Mouse (Mus musculus) stomach, embryonic 14.5 days (tissue): ENCODE measurements around the gene Adamts6. TPM values are rescaled to one million over a fixed set of nuclear protein-coding genes. Genes with fewer than 3 reads are reported as not detected.

Source experiments
- ATAC-seq: fragments of 200-750 bp; cut with Nextera tagmentation; 2 replicates; pipeline ENCODE4 v1.8.0; 2017; ENCODE audit warnings: low read depth, moderate TSS enrichment; ENCODE audit not compliant: insufficient number of reproducible peaks, insufficient read depth, low FRiP score
- H3K27ac ChIP-seq: fragments of 300-500 bp; sonication (generic); 2 replicates; pipeline ENCODE4 v1.5.1; 2014; ENCODE audit warnings: mild to moderate bottlenecking, low read length, moderate library complexity, mixed read lengths
- H3K27me3 ChIP-seq: fragments of 300-500 bp; sonication (generic); 2 replicates; pipeline ENCODE4 v1.6.1; 2014; ENCODE audit warnings: low read length, control low read depth, mixed read lengths; ENCODE audit not compliant: control insufficient read depth, insufficient read depth
- H3K36me3 ChIP-seq: fragments of 300-500 bp; sonication (generic); 2 replicates; pipeline ENCODE4 v1.6.1; 2014; ENCODE audit warnings: mild to moderate bottlenecking, control low read depth, low read length, moderate library complexity, mixed read lengths; ENCODE audit not compliant: control insufficient read depth, insufficient read depth
- H3K4me1 ChIP-seq: fragments of 300-500 bp; sonication (generic); 2 replicates; pipeline ENCODE4 v1.6.1; 2014; ENCODE audit warnings: low read length, control low read depth, mixed read lengths; ENCODE audit not compliant: control insufficient read depth, insufficient read depth
- H3K4me2 ChIP-seq: fragments of 300-500 bp; sonication (generic); replicated peaks from 2 replicates; pipeline ENCODE4 v1.6.1; 2014; ENCODE audit warnings: low read depth, low read length, control low read depth
- H3K4me3 ChIP-seq: fragments of 300-500 bp; sonication (generic); 2 replicates; pipeline ENCODE4 v1.5.1; 2014; ENCODE audit warnings: low read depth, low read length, control low read depth
- H3K9ac ChIP-seq: fragments of 300-500 bp; sonication (generic); replicated peaks from 2 replicates; pipeline ENCODE4 v1.6.1; 2014; ENCODE audit warnings: low read depth, mild to moderate bottlenecking, control low read depth, low read length, moderate library complexity, mixed read lengths
- H3K9me3 ChIP-seq: fragments of 300-500 bp; sonication (generic); 2 replicates; pipeline ENCODE4 v1.6.1; 2016; ENCODE audit warnings: low read depth, low read length, control low read depth; ENCODE audit not compliant: control insufficient read depth
- WGBS: fragments of 180-500 bp; shearing (Covaris S2); extraction: QIAGEN DNeasy Blood & Tissue Kit; methylation state at CpG from one replicate; pipeline ENCODE4 v1.1.7; 2014; 5-methylcytosine and 5-hydroxymethylcytosine counted together
- polyA plus RNA-seq: library from polyadenylated mRNA; unstranded; fragments of >200 nt; fragmentation: Nextera tagmentation; extraction: Ambion mirVana; gene quantifications from 2 replicates; pipeline ENCODE4 v1.2.1, GENCODE M21; 2014

The Adamts6 gene
- polyA plus RNA-seq, 1 experiment from 2014 or later: 5.0 TPM

DNA sequence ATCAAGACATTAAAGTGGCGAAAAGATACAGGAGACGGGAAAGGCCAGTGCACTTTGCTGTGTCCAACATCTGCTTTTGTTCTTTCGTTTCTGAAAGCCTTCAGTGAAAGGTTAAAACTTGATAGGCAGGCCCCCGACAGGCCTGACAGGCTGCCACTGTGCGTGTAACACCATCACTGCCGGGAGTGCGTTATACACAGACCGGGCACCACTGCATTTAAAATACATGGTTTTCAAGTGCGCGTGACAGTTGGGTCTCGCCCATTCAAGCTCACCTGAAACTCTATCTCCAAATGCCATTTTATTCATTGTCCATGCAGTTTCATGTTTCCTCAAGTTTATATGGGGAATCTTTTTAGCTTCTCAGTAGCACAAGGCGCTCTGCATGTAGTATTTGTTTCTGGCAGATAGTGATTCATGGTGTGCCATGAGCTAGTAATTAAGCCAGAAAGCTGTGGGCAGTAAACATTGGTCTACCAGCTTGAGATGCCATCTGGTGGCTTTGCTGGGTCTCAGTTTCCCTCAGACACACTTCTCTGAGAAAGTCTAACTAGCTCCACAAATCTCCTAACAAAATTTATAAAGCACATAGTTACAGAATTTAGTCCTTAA is 195.6 kb downstream of the Adamts6 start:
- Histone ChIP-seq H3K27me3 (no peaks in the 10 kb centered on the region), H3K9ac (no peak overlapping the region), H3K27ac (no peak overlapping the region), H3K36me3 (no peaks in the 10 kb centered on the region), H3K9me3 (no peaks in the 10 kb centered on the region), H3K4me3 (no peak overlapping the region), H3K4me2 (no peak overlapping the region), H3K4me1 (no peaks in the 10 kb centered on the region)
- ATAC-seq: no peak
- 90% methylated on average over 12 of the region's 12 CpGs for WGBS

GRCm38 (mm10) chr13:104491046-104491811 is 203.6 kb downstream of the Adamts6 start:
- peaks cover 12% of the 10 kb centered on the region; the same call in 1 of the 2 replicates for H3K4me1 ChIP-seq
- no peak overlapping the region for H3K9ac ChIP-seq
- H3K27ac ChIP-seq: peak overlapping the region; percentile 29
- 52% methylated on average over 4 of the region's 4 CpGs for WGBS
- ATAC-seq: peak; percentile 72; the same call in 1 of the 2 replicates
- no peaks in the 10 kb centered on the region for H3K36me3 ChIP-seq
- no peak overlapping the region for H3K4me3 ChIP-seq
- no peaks in the 10 kb centered on the region for H3K9me3 ChIP-seq
- H3K4me2 ChIP-seq: no peak overlapping the region
- no peaks in the 10 kb centered on the region for H3K27me3 ChIP-seq

GRCm38 (mm10) chr13:104493466-104493993 is 205.9 kb downstream of the Adamts6 start:
- no peak for ATAC-seq
- Histone ChIP-seq H3K4me3 (no peak overlapping the region), H3K27me3 (no peaks in the 10 kb centered on the region), H3K4me1 (peaks cover 12% of the 10 kb centered on the region; the same call in 1 of the 2 replicates), H3K4me2 (no peak overlapping the region), H3K9ac (no peak overlapping the region), H3K36me3 (no peaks in the 10 kb centered on the region), H3K9me3 (no peaks in the 10 kb centered on the region), H3K27ac (no peak overlapping the region)
- 42% methylated on average over 8 of the region's 8 CpGs for WGBS

DNA sequence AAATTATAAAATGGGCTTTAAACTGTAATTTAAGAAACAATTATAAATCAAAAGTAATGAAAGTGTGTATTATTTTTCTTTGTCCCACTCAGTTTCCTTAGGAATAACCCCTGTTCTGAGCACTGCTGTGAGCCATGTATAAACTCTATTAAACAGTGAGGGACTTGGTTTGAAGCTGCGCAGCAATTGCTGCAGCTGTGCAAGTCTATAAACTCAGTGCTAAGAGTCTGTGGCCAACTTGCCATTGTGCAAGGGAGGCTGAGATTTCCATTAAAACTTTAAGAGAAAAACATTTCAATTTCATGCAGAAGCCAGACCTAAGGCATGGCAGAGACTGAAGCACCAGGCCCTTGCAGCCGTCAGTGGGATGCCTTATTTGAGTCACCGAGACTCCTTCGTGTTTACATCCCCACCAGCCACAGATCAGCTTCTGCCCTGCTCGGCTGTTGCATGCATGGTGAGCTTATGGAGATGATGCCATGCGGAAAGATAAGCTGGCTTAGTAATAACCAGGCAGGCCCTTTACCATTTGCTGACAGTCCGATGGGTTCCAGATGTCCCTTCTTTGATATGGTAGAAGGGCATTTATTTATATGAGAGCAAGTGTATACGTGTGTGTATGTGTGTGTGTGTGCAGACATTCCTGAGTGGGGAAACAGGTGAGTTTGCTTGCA is 206.7 kb downstream of the Adamts6 start:
- no peaks in the 10 kb centered on the region for H3K27me3 ChIP-seq
- no peaks in the 10 kb centered on the region for H3K36me3 ChIP-seq
- H3K27ac ChIP-seq: no peak overlapping the region
- WGBS: 48% methylated on average over 8 of the region's 8 CpGs
- H3K9me3 ChIP-seq: no peaks in the 10 kb centered on the region
- H3K9ac ChIP-seq: no peak overlapping the region
- peaks cover 12% of the 10 kb centered on the region; the same call in 1 of the 2 replicates for H3K4me1 ChIP-seq
- no peak overlapping the region for H3K4me2 ChIP-seq
- ATAC-seq: no peak
- no peak overlapping the region for H3K4me3 ChIP-seq

DNA sequence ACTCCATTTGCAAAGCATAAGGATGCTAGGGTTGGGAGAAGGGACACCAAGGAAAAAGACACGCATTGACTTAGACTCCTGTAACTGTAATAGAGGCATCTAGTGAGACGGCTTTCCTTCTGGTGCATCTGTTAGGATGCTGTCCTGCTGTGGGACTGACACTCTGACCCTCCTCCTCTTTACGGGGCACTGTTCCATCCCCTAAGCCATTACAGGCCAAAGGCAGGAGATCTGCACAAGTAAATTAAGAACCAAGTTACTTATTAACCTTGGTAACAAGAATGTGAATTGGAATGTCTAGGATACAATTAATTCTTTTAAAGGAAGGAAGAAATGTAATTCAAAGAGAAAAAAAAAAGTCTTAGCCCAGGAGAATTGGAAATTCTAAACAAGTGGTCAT is 210.0 kb downstream of the Adamts6 start:
- 78% methylated on average over 3 of the region's 3 CpGs for WGBS
- H3K4me1 ChIP-seq: peaks cover 3% of the 10 kb centered on the region; the same call in 1 of the 2 replicates
- no peaks in the 10 kb centered on the region for H3K36me3 ChIP-seq
- H3K4me2 ChIP-seq: no peak overlapping the region
- no peaks in the 10 kb centered on the region for H3K9me3 ChIP-seq
- no peak overlapping the region for H3K9ac ChIP-seq
- H3K27me3 ChIP-seq: no peaks in the 10 kb centered on the region
- no peak overlapping the region for H3K27ac ChIP-seq
- ATAC-seq: no peak
- H3K4me3 ChIP-seq: no peak overlapping the region

- H3K9ac ChIP-seq: no peak overlapping the region
- H3K4me2 ChIP-seq: no peak overlapping the region
- 96% methylated on average over 6 of the region's 6 CpGs for WGBS
- no peak overlapping the region for H3K4me3 ChIP-seq
- no peak overlapping the region for H3K27ac ChIP-seq
- ATAC-seq: no peak
- no peaks in the 10 kb centered on the region for H3K4me1 ChIP-seq
- H3K27me3 ChIP-seq: no peaks in the 10 kb centered on the region
- no peaks in the 10 kb centered on the region for H3K36me3 ChIP-seq
- no peaks in the 10 kb centered on the region for H3K9me3 ChIP-seq
These were observed 211.0 kb downstream of the Adamts6 start for GRCm38 (mm10) chr13:104498669-104499068.

DNA sequence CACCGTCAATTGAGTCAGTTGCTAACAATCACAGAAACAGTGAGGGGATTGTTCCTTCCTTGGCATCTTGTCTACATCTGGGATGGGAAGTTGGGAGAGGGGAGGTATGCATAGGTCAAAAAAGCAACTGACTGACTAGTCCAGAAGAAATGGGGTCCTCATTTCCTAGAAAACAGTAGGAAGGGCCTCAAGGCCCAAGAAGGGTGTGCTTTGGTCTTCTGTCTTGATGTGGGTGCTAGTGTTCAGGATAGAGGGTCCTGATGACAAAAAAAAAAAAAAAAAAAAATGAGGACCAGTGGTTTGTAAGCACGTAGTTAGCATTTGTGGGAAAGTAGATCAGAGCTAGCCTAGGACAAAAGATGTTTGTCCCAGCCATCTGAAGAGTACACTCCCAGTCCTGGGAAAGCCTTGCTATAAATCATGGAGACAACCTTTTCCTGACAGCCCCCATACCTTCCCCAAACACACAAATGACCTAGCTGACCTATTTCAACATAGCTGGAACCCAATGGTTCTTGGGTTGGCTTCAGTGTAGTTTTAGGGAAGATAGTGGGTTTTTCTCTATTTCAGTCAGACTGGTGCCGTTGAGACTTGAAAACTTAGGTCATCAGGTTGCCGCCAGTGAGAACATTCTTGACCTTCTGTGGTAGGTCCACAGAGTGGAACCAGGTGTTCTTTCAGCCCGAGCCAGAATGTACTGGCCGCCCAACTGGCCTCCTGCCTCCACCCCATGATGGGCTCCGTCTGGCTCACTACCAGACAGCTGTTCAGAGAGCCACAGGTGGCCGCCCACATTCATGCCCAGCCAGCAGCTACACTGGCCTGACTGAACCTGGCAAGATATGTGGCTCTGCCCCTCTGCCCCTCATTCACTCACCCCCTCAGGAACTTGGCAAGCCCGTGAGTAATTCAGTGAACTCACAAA is 211.7 kb downstream of the Adamts6 start:
- no peak overlapping the region for H3K9ac ChIP-seq
- no peaks in the 10 kb centered on the region for H3K36me3 ChIP-seq
- no peak overlapping the region for H3K4me3 ChIP-seq
- ATAC-seq: no peak
- H3K27ac ChIP-seq: no peak overlapping the region
- 69% methylated on average over 9 of the region's 9 CpGs for WGBS
- no peaks in the 10 kb centered on the region for H3K9me3 ChIP-seq
- no peaks in the 10 kb centered on the region for H3K27me3 ChIP-seq
- no peaks in the 10 kb centered on the region for H3K4me1 ChIP-seq
- no peak overlapping the region for H3K4me2 ChIP-seq

- WGBS: 86% methylated on average over 7 of the region's 7 CpGs
- no peaks in the 10 kb centered on the region for H3K36me3 ChIP-seq
These were observed 214.8 kb downstream of the Adamts6 start for GRCm38 (mm10) chr13:104502406-104502805.

More at GRCm38 (mm10) chr13:104502406-104502805, 214.8 kb downstream of the Adamts6 start:
- H3K9me3 ChIP-seq: no peaks in the 10 kb centered on the region
- H3K27me3 ChIP-seq: no peaks in the 10 kb centered on the region
- H3K4me2 ChIP-seq: no peak overlapping the region
- H3K4me1 ChIP-seq: no peaks in the 10 kb centered on the region
- no peak overlapping the region for H3K4me3 ChIP-seq
- ATAC-seq: no peak
- no peak overlapping the region for H3K9ac ChIP-seq
- no peak overlapping the region for H3K27ac ChIP-seq
